Mouse (Mus musculus): ENCODE data around the gene Sgsm2.

Gene Sgsm2

DNA sequence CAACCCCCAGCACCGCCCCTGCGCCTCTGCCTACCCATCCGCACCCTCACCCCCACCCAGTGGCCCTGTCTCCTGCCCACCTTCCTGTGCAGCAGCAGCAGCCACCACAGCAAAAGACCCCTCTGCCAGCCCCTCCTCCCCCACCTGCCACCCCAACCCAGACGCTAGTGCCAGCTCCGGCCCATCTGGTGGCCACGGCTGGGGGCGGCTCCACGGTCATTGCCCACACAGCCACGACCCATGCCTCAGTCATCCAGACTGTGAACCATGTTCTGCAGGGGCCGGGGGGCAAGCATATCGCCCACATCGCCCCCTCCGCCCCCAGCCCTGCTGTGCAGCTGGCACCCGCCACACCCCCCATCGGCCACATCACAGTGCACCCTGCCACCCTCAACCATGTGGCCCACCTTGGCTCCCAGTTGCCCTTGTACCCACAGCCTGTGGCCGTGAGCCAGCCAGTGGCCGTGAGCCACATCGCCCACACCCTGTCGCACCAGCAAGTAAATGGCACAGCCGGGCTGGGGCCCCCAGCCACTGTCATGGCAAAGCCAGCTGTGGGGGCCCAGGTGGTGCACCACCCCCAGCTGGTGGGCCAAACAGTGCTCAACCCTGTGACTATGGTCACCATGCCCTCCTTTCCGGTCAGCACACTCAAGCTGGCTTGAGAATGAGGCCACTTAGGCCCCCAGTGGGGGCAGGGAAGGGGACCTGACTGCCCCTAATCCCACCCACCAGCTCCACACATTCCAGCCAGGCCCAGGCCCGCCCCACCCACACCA is 54.0 kb downstream of the Sgsm2 start:
- in situ Hi-C loops (cut with MboI, MseI), result no loop called here

DNA sequence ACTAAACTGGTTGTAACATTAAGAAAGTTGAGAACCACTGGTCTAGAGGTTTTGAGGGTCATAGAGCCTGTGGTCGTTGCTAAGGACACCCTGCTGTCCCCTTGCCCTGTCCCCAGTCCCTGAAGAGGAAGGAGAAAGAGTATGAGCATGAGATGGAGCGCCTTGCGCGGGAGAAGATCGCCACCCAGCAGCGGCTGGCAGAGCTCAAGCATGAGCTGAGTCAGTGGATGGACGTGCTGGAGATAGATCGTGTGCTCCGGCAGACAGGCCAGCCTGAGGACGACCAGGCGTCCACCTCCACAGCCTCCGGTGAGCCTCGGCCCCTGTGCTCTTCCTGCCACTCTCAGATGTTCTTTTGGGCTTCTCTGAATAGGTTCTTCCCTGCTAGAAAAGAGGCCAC is 54.8 kb downstream of the Sgsm2 start:
- in situ Hi-C loops (cut with MboI, MseI), result no loop called here

DNA sequence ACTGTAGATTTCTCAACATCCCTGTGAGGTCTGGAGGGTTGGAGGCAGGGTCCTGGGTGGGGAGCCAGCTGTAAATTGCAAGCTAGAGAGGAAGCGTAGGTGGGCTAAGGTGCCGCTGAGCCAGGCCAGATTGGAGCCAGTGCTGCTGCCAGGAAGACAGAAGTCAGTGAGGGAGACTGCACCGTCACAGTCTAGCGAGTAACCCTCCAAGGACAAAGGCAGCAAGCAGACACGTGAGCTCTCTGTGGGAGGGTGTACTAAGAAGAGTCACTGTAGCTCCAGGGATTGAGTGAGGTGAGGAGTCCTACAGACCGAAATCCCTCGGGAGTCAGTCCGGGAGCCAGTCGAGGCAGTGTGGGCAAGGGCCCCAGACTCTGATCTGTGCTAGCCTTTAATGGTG is 55.5 kb downstream of the Sgsm2 start:
- in situ Hi-C loops (cut with MboI, MseI), result no loop called here

DNA sequence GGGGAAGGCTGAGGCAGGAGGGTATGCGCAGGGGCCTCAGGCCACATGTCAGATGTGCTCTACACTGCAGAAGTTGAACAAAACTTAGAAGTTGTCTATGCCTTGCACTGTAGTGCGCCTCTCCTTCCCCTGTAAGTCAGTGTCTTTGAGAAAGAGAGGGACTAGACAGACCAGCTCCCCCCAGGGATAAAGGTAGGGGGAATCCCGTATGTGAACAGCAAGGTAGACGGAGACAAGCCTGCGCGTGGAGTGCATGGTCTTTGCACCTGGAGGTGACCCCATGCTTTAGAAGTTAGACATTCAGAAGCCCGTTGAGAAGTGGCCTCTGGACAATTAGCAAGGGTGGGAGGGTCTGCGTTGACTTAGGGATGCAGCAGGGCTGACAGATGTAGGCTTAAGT is 56.1 kb downstream of the Sgsm2 start:
- in situ Hi-C loops (cut with MboI, MseI), result no loop called here

DNA sequence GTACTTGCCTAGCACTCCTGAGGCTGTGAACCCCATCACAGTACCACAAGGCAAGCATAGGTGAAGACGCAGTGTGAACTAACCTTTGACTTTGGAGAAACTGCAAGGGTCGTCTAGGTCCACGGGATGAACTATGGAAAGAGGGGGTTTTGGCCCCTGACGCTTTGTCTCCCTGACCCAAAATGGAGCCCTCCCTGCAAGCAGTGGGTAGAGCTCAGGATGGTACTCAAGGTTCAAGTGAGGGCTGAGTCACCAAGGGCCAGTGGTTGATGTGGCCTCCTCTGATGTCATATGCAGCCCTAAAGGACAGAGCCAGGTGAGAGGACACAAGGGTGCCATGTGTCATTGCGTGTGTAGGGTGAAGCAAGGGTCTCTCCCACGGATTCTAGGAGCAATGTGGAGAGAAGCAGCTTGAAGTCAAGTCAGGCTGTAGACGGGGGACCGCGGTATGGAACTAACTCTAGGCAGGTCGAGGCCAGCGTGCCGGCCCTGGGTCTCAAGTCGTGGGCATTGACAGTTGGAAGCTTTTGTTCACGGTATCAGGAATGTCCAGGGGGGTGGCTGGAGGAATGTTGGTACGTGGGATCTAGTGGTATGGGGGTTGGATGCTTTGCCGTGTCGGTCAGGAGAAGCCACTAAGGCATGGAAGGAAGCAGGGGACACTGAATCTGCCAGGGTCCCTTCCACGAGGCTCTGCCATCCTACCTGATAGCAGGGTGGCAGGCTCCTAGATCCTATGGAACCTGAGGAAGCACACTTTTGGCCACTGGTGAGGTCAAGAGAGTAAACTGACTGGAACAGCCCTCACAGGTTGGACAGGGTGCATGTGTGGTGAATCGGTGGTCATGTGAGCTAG is 56.8 kb downstream of the Sgsm2 start:
- in situ Hi-C loops (cut with MboI, MseI), result loop anchor here in 1 of 2 experiments (5.0 to 10.0 kb wide), 3 partner anchors 332 to 915 kb away; partner anchors contain the start of gene Tlcd2

DNA sequence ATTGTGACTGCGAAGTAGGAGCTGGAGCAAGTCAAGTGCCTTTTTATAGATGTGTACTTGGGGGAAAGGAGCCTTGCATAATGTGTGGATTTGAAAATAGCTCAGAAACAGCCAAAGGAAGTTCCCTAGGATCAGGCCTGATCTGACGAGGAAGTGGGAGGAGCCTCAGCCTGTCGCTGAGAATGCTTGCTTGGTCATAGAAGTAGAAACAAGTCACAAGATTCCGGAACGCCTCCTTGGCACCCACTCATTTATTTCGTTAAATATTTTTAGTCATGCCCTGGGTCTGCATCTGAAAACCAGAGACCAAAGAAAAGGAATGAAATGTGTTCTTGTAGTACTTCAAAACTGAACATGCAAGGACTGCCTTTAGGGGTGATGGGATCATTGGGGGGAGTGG is 57.9 kb downstream of the Sgsm2 start:
- in situ Hi-C loops (cut with MboI, MseI), result loop anchor here in 1 of 2 experiments (5.0 to 10.0 kb wide), 3 partner anchors 333 to 916 kb away; partner anchors contain the start of gene Tlcd2

DNA sequence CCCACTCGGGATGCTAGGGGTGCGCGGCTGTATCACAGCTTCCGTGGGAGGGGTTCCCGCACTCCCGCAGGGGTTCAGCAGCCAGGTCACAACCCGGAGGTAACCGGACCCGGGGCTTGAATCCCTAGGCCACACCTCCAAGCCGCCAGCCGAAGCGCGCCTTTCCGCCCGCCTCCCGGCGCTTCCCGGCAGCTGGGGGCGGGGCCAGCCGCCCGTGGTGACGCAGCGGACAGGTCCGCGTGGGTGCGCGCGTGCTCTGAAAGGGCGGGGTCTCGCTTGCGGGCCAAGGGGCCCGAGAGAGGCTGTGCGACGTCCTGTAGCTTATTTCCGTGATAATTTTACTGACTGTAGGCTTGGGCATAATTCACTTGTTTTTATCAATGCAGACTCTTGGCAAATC is 58.4 kb downstream of the Sgsm2 start:
- in situ Hi-C loops (cut with MboI, MseI), result loop anchor here in 1 of 2 experiments (5.0 to 10.0 kb wide), 3 partner anchors 334 to 916 kb away; partner anchors contain the start of gene Tlcd2

DNA sequence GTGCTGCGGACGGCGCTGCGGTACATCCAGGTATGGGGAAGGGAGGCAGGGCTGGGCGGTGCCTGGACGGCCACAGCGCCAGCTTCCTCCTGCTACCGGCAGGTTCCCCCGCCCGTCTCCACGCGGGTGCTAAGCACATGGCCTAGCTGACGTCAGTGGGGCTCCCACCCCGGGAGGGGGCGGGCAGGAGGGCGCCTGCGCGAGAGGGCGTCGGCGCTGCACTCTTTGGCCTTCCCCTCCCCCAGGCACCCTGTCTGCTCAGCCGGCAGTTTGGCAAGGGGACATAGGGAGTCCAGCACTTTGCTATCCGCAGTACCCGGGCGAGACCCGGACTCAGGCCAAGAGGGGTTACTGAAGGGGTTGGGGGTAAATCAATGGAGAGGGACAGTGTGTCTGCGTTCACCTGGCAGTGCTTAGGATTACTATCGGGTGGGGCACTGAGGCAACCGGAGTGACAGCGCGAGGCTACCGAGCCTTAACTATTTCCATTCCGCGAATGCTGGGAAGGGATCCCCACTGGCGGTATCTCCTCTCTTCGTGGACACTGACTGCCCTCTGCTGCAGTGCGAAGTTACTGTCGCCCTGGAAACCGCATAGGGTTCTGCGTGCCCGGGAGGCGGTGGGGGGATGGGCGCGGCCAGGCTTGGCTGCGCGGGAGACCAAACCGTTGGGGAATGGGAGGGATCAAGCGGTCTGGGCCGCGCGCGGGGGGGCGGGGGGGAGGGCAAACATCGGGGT is 59.0 kb downstream of the Sgsm2 start:
- in situ Hi-C loops (cut with MboI, MseI), result loop anchor here in 1 of 2 experiments (5.0 to 10.0 kb wide), 3 partner anchors 334 to 917 kb away; partner anchors contain the start of gene Tlcd2

DNA sequence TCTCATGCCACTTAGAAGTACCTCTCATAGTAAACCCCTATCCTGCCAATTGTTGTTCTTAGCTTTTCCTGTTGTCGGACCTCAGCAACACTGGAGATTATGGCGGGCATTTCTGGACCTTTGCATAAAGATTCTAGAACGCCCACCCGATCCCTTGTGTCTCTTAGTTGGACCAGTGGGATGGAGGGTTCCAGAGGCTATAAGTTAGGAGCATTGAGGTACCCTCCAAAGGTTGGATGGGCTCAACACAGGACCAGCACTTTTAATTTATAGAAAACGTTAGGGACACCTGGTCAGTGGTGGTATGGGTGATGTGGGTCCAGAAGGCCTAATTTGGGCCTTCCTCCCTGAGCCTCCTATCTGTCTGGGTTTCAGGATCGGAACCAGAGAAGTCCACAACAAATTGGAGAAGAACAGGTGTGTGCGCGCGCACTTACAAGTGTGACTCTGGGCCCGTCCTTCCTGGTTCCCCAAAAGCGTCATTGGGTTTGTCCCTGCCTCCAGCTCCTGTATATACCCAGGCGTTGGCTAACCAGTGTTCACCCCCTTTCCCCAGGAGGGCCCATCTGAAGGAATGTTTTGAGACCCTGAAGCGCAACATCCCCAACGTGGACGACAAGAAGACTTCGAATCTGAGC is 59.7 kb downstream of the Sgsm2 start:
- in situ Hi-C loops (cut with MboI, MseI), result loop anchor here in 1 of 2 experiments (5.0 to 10.0 kb wide), 3 partner anchors 335 to 918 kb away; partner anchors contain the start of gene Tlcd2

DNA sequence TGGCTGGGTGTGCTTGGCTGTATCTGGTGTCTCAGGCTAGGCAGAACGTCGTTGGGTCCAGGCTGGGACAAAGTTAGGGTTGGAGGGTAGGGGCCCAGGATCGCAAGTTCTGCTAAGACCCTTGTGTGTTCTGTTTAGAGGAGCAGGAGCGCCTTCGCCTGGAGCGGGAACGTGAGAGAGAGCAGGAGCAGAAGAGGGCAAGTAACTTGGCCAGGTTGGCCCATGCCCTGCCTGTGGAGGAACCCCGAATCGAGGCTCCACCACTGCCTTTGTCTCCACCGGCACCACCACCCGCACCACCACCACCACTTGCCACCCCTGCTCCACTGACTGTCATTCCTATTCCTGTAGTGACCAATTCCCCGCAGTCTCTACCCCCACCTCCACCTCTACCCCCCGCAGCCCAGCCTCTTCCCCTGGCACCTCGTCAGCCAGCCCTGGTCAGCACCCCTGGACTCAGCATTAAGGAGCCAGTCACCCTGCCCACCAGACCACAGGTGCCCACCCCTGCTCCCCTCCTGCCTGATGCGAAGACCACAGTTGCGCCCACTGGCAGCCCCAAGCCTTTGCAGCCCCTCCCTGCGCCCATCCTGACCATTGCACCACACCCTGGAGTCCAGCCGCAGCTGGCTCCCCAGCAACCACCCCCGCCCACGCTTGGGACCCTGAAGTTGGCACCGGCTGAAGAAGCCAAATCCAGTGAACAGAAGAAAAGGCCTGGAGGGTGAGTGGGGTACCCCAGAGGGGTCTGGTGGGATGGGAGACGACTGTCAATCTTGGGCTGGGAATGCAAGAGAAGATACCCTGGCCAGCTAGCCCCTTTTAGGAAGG is 60.4 kb downstream of the Sgsm2 start:
- in situ Hi-C loops (cut with MboI, MseI), result loop anchor here in 1 of 2 experiments (5.0 to 10.0 kb wide), 3 partner anchors 336 to 918 kb away; partner anchors contain the start of gene Tlcd2

DNA sequence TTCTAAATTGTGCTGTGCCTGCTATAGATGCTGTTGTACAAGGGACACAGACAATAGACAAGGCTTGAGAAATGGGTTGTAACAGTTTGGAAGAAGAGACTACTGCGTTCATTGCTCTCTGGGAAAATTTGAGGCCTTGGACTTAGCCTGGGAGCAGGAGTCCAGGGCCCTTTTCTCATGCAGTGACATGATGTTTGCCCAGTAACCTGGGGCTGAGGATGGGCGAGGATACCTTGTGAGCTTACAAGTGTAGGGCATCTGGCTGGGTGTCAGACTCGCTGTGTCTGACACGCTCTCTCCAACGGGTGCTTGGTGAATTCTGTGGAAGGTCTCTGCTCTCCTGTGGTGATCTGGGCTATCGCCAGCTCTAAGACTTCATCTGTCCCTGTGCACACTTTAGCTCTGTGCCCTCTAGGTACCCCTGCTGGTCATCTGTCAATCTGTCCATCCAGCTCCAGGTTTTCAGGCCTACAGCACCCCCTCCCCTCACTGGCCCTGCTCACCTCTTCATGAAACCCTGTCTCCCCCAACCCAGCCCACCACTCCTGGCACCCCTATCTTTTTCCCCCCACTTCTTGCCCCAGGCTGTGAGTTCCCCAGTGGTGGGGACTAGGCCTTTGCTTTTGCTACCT is 61.2 kb downstream of the Sgsm2 start:
- in situ Hi-C loops (cut with MboI, MseI), result loop anchor here in 1 of 2 experiments (5.0 to 10.0 kb wide), 3 partner anchors 337 to 919 kb away; partner anchors contain the start of gene Tlcd2

DNA sequence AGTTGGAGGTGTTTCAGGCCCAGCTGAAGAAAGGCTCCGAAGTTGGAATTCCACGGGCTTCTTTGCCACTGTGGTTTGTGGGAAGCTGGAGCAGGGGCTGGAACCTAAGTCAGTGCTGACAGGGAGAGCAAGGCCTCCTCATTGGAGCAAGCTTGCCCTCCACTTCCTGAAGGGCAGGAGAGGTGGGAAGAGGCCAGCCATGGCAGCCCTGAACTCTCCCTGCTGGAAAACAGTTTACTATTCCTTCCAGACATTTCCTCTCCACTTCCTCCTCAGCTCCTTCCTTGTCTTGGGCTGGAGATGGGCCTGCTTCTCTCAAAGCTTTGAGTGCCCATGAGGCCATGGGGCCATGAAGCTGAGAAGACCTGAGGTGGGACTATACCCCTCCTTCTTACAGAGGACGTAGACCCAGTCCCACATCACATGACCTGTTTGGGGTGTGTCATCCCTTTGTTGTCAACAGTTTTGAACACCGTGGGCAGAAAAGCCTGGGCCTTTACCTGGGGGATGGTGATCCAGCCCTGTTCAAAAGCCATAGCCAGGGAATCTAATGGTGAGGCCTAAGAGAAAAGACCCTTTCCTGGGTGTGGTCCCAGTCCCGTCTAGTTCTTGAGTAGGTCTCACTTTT is 62.1 kb downstream of the Sgsm2 start:
- in situ Hi-C loops (cut with MboI, MseI), result loop anchor here in 1 of 2 experiments (5.0 to 10.0 kb wide), 3 partner anchors 338 to 920 kb away; partner anchors contain the start of gene Tlcd2

DNA sequence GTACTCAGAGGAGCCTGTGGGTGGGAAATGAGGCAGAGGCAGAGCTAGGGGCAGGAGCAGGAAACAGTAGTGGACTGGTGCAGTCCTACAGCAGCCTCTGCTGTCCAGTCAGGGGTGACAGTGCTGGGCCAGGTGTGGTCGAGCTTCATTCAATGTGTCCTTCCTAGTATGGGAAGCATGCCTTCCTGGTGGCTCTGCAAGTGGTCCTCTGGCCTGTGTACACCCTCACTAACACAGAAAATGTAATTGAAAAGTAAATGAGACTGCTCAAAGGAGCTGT is 62.6 kb downstream of the Sgsm2 start:
- in situ Hi-C loops (cut with MboI, MseI), result loop anchor here in 1 of 2 experiments (10.0 kb wide), 2 partner anchors 631 to 921 kb away; partner anchors contain the start of gene Tlcd2

DNA sequence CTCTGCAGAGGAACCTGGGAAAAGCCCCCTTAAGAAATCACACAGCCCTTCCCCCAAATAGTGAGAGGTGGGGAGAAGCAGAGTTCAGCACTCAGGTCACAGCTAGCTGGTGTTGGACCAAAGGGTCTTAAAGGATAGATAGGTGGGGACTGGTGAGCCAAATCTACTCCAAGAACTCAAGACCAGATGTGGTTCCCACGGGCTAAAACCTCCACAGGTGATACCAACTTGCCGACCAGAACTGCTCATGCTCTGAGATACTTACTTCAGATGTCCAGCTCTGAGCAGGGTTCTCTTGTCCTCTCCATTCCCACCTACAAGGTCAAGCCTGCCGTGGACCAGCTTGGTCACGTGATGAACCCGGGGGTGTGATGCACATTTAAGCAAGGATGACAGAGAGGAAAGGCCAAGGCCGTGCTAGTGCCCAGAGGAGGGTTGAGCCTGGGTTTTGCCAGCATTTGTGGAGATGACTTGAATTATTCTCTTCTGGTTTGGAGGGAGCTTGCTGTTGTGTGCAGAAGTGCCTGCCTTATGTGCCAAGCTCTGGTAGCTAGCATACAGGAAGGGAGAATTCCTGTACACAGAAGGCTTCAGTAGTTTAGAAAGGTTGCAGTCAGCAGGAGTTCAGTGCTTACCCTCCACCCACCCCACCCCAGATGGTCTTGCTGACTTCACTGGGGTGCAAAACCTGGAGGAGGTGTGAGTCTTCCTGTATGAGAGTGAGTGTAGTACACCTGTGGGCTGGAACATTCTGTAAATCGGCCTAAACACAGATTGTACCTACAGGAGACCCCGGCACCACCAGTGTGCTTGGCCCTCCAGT is 63.1 kb downstream of the Sgsm2 start:
- in situ Hi-C loops (cut with MboI, MseI), result loop anchor here in 1 of 2 experiments (10.0 kb wide), 2 partner anchors 631 to 921 kb away; partner anchors contain the start of gene Tlcd2

DNA sequence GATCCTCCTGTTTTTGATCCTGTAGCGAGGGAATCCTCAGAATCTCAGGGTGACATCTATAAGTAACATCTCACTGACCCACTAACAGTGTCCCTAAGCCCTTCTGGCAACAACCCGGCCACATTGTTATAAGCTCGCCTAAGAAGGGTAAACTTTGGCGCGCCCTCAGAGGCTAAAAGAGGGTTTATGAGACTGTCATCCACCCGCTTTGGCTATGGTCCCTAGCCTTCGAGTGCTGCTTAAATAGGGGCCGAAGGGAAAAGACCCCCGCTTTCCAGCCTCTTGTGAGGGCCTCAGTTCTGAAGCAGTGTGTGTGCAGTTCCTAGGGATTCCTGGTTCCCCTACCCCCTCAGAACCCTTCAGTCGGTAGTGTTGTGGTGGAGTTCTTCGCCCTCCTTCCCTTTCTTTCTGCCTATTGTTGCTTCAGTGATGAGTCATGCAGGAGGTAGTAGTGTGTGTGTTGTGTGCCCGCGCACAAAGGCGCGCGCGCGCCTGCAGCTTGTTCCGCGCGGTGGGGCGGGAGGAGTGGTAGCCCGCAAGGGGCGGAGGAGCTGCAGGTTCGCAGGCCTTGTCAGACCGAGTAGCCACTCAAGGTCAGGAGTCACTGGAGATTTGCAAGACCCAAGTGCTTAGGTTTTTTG is 64.2 kb downstream of the Sgsm2 start:
- in situ Hi-C loops (cut with MboI, MseI), result loop anchor here in 1 of 2 experiments (10.0 kb wide), 2 partner anchors 632 to 922 kb away; partner anchors contain the start of gene Tlcd2

DNA sequence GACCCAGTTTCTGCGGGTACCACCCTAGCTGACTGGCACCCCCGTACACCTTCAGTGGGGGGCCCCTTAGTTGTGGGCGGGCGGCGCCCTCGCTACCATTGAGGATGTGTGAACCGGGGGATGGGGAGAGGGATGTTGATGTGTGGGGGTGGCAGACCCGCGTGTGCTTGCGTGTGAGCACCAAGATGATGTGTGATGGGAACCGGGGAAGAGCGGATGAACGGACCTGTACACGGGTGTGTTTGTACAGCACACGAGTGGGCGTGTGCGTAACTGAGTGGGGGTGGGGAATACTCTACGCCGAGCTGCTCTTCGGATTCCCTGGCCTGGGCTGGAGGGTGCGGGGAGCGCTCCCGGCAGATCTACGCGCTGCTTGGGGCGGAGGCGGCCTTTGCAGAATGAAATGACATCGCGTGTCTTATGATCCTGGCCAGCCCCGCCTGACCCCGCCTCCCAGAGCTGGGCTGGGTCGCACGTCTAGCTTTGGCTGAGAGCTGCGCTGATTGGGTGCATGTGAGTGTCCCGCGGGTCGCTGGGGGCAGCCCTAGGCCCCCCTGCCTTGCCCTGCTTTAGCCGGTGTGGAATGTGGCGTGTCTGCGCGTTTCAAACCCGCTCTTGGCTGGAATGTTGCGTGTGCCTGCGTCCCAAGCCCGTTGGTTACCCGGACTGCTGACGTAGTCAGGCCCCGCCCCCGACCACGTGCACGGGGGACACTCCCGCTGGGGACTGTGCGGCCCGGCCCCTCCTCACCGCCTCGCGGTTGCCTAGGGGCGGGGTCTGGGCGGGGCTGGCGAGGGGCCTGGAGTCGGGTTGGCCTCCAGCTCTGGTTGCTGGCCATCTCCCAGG is 65.0 kb downstream of the Sgsm2 start:
- in situ Hi-C loops (cut with MboI, MseI), result loop anchor here in 1 of 2 experiments (10.0 kb wide), 2 partner anchors 633 to 923 kb away; partner anchors contain the start of gene Tlcd2

All from T-helper 17 cell (primary cell).